Mouse (Mus musculus) hindbrain, postnatal 0 days (tissue): ENCODE measurements around the gene 1700019N19Rik. TPM values are rescaled to one million over a fixed set of nuclear protein-coding genes. Genes with fewer than 3 reads are reported as not detected.

Source experiments
- ATAC-seq: fragments of 200-750 bp; cut with Nextera tagmentation; 2 replicates; pipeline ENCODE4 v1.8.0; 2017; ENCODE audit warnings: mild to moderate bottlenecking, moderate TSS enrichment, moderate library complexity
- DNase-seq: peaks from one replicate; pipeline ENCODE4 v3.0.0-alpha.2; 2015; ENCODE audit warnings: low spot score
- H3K27ac ChIP-seq: fragments of 300-500 bp; sonication (generic); 2 replicates; pipeline ENCODE4 v1.5.1; 2014; ENCODE audit warnings: mild to moderate bottlenecking
- H3K27me3 ChIP-seq: fragments of 300-500 bp; sonication (generic); 2 replicates; pipeline ENCODE4 v1.6.1; 2014; ENCODE audit warnings: low read length, mixed read lengths; ENCODE audit not compliant: insufficient read depth
- H3K36me3 ChIP-seq: fragments of 300-500 bp; sonication (generic); 2 replicates; pipeline ENCODE4 v1.6.1; 2014; ENCODE audit warnings: low read length, mixed read lengths; ENCODE audit not compliant: insufficient read depth
- H3K4me1 ChIP-seq: fragments of 300-500 bp; sonication (generic); 2 replicates; pipeline ENCODE4 v1.6.1; 2014; ENCODE audit warnings: antibody characterized with exemption, low read length, mixed read lengths; ENCODE audit not compliant: insufficient read depth
- H3K4me2 ChIP-seq: fragments of 300-500 bp; sonication (generic); 2 replicates; pipeline ENCODE4 v1.6.1; 2014; ENCODE audit warnings: low read depth, mild to moderate bottlenecking, low read length, moderate library complexity, mixed read lengths
- H3K4me3 ChIP-seq: fragments of 300-500 bp; sonication (generic); 2 replicates; pipeline ENCODE4 v1.5.1; 2014; ENCODE audit warnings: low read length
- H3K9ac ChIP-seq: fragments of 300-500 bp; sonication (generic); replicated peaks from 2 replicates; pipeline ENCODE4 v1.6.1; 2014; ENCODE audit warnings: mild to moderate bottlenecking, low read length, moderate library complexity, mixed read lengths
- H3K9me3 ChIP-seq: fragments of 300-500 bp; sonication (generic); 2 replicates; pipeline ENCODE4 v1.6.1; 2016; ENCODE audit warnings: low read length, mixed read lengths
- CTCF ChIP-seq: IDR thresholded peaks from 2 replicates; pipeline ENCODE4 v1.5.1; 2016; ENCODE audit warnings: antibody characterized with exemption, control low read depth, low read depth
- WGBS: fragments of 180-500 bp; shearing (Covaris S2); extraction: QIAGEN DNeasy Blood & Tissue Kit; methylation state at CpG from one replicate; pipeline ENCODE4 v1.1.7; 2014; 5-methylcytosine and 5-hydroxymethylcytosine counted together
- polyA plus RNA-seq: library from polyadenylated mRNA; unstranded; fragments of >200 nt; fragmentation: Nextera tagmentation; extraction: Ambion mirVana; gene quantifications from 2 replicates; pipeline ENCODE4 v1.2.1, GENCODE M21; 2015
- total RNA-seq: library from RNA; depleted of rRNA; stranded (reverse); fragments of >200 nt; gene quantifications from 2 replicates; pipeline ENCODE4 v1.2.3, GENCODE M21; 2014

1700019N19Rik gene
- total and polyA plus RNA-seq, 2 experiments from 2014 or later: not detected

DNA sequence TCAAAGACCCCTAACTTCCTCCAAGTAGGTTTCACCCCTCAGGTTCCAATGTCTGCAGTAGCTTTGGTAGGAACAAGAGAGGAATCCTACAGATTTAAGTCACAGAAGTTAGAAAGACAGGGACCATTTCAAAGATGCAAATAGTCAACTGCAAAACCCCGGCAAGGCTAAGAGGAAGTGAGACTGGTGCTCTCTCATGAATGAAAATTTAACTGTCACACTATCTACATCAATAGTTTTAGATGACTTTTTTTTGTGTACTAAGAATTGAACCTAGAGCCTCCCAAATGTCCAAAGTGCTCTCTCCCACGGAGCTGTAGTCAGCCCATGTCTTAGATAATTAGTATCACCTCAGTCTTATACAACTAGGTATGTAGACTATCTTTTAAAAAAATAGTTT lies 38.7 kb upstream of the 1700019N19Rik start:
- Histone ChIP-seq H3K27me3 (no peaks in the 10 kb centered on the region), H3K4me2 (no peak overlapping the region), H3K27ac (no peak overlapping the region), H3K9me3 (no peaks in the 10 kb centered on the region), H3K9ac (no peak overlapping the region), H3K4me3 (no peak overlapping the region), H3K4me1 (peaks cover 13% of the 10 kb centered on the region), H3K36me3 (no peaks in the 10 kb centered on the region)
- ATAC-seq (no peak), DNase-seq (no peak)
- no peak for TF ChIP-seq CTCF
- WGBS: 73% methylated on average over 2 of the region's 2 CpGs

- WGBS: 47% methylated on average over 9 of the region's 9 CpGs
- H3K4me1 ChIP-seq: peaks cover 13% of the 10 kb centered on the region
These were observed 37.1 kb upstream of the 1700019N19Rik start for GRCm38 (mm10) chr19:58831280-58831922.

GRCm38 (mm10) chr19:58830182-58830581 lies 35.9 kb upstream of the 1700019N19Rik start:
- 70% methylated on average over 7 of the region's 7 CpGs for WGBS
- Histone ChIP-seq H3K9ac (no peak overlapping the region), H3K4me3 (no peak overlapping the region), H3K4me2 (no peak overlapping the region), H3K27ac (peak overlapping the region; percentile 12), H3K27me3 (no peaks in the 10 kb centered on the region), H3K36me3 (no peaks in the 10 kb centered on the region), H3K9me3 (no peaks in the 10 kb centered on the region), H3K4me1 (peaks cover 13% of the 10 kb centered on the region)
- TF ChIP-seq CTCF: no peak
- DNase-seq (no peak), ATAC-seq (no peak)

More at GRCm38 (mm10) chr19:58831280-58831922, 37.1 kb upstream of the 1700019N19Rik start:
- Histone ChIP-seq H3K36me3 (no peaks in the 10 kb centered on the region), H3K27me3 (no peaks in the 10 kb centered on the region), H3K9ac (no peak overlapping the region), H3K9me3 (no peaks in the 10 kb centered on the region), H3K4me3 (no peak overlapping the region), H3K27ac (no peak overlapping the region), H3K4me2 (no peak overlapping the region)
- no peak for TF ChIP-seq CTCF
- DNase-seq (peak; percentile 78), ATAC-seq (peak; percentile 15)

- no peak overlapping the region for H3K9ac ChIP-seq
- H3K4me2 ChIP-seq: no peak overlapping the region
- no peak for TF ChIP-seq CTCF
- no peaks in the 10 kb centered on the region for H3K27me3 ChIP-seq
- peak; percentile 87 for ATAC-seq
- peak; percentile 88 for DNase-seq
- peaks cover 13% of the 10 kb centered on the region for H3K4me1 ChIP-seq
- H3K27ac ChIP-seq: peak overlapping the region; percentile 12
- H3K9me3 ChIP-seq: no peaks in the 10 kb centered on the region
- no peak overlapping the region for H3K4me3 ChIP-seq
- H3K36me3 ChIP-seq: no peaks in the 10 kb centered on the region
- WGBS: 31% methylated on average over 5 of the region's 5 CpGs
These were observed 35.3 kb upstream of the 1700019N19Rik start for GRCm38 (mm10) chr19:58829575-58829974.

GRCm38 (mm10) chr19:58827656-58828055 lies 33.4 kb upstream of the 1700019N19Rik start:
- no peak overlapping the region for H3K4me3 ChIP-seq
- DNase-seq: no peak
- ATAC-seq: no peak
- H3K9me3 ChIP-seq: no peaks in the 10 kb centered on the region
- no peaks in the 10 kb centered on the region for H3K36me3 ChIP-seq
- no peaks in the 10 kb centered on the region for H3K27me3 ChIP-seq
- 53% methylated on average over 7 of the region's 7 CpGs for WGBS
- H3K9ac ChIP-seq: no peak overlapping the region
- no peak overlapping the region for H3K27ac ChIP-seq
- no peak for TF ChIP-seq CTCF
- no peak overlapping the region for H3K4me2 ChIP-seq
- peaks cover 13% of the 10 kb centered on the region for H3K4me1 ChIP-seq

DNA sequence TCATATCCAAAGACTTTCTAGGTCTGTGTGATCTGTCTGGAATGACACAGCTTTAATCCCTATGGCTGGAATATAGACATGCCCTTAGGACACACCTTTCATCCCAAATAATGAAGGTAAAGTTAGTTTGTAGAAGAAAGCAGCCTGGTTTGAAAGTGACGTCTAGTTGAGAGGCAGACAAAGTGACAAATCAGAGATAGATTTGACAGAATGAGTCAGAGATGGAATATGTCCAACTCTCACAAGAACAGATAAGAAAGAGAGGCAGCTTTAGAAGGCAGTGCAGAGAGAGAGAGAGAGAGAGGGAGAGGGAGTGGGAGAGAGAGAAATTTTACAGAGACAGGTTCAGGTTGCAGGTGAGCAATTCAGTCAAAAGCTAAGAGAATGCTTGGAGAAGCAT lies 30.1 kb upstream of the 1700019N19Rik start:
- no peak overlapping the region for H3K27ac ChIP-seq
- DNase-seq: no peak
- ATAC-seq: no peak
- peaks cover 7% of the 10 kb centered on the region for H3K4me1 ChIP-seq
- no peak for TF ChIP-seq CTCF
- no peak overlapping the region for H3K4me2 ChIP-seq
- no peaks in the 10 kb centered on the region for H3K36me3 ChIP-seq
- WGBS: 76% methylated on average over 1 of the region's 1 CpGs
- no peak overlapping the region for H3K4me3 ChIP-seq
- no peak overlapping the region for H3K9ac ChIP-seq
- no peaks in the 10 kb centered on the region for H3K9me3 ChIP-seq
- no peaks in the 10 kb centered on the region for H3K27me3 ChIP-seq

DNA sequence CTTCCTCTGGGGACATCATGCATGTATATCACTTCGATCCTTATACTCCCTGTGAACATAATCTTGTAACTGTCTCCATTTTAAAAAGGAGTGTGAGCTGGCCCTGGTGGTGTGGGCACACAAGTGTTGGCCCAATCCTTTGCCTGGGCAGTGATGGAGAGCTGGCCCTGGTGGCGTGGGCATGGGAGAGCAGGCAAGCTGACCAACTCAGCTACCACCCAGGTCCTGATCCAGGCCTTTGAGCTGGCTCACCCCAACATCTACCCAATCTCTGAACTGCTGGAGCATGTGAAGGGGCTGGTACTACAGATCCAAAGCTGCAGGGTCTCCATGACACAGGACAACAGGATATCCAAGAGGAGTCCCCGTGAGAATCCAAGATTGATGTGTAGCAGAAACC lies 29.0 kb upstream of the 1700019N19Rik start:
- DNase-seq (no peak), ATAC-seq (no peak)
- Histone ChIP-seq H3K27ac (no peak overlapping the region), H3K36me3 (no peaks in the 10 kb centered on the region), H3K4me2 (no peak overlapping the region), H3K4me3 (no peak overlapping the region), H3K27me3 (no peaks in the 10 kb centered on the region), H3K9ac (no peak overlapping the region), H3K4me1 (no peaks in the 10 kb centered on the region), H3K9me3 (no peaks in the 10 kb centered on the region)
- 83% methylated on average over 3 of the region's 3 CpGs for WGBS
- TF ChIP-seq CTCF: no peak
